Mouse (Mus musculus) megakaryocyte, embryonic 14.5 days (primary cell): ENCODE measurements around the gene Prkaa1.

Source experiments
- FLI1 ChIP-seq: IDR thresholded peaks from 2 replicates; pipeline ENCODE4 v1.6.1; 2012; ENCODE audit warnings: low read length, inconsistent platforms, mixed read lengths
- GATA1 ChIP-seq: IDR thresholded peaks from 3 replicates; pipeline ENCODE4 v1.6.1; 2012; ENCODE audit warnings: mixed read lengths, low read length, inconsistent platforms, borderline replicate concordance

GRCm38 (mm10) chr15:5115173-5115572 lies 28.5 kb upstream of the Prkaa1 start:
- TF ChIP-seq GATA1, result no peak
- no peak for TF ChIP-seq FLI1
